Mouse (Mus musculus): ENCODE results near the gene Nmd3.

Gene Nmd3

GRCm38 (mm10) chr3:69763630-69764565 lies 42.1 kb downstream of the Nmd3 start:
- DNase-seq, result no peak

GRCm38 (mm10) chr3:69765206-69765605 lies 43.4 kb downstream of the Nmd3 start:
- no peak for DNase-seq

GRCm38 (mm10) chr3:69769150-69769549 lies 47.4 kb downstream of the Nmd3 start:
- DNase-seq, result no peak

GRCm38 (mm10) chr3:69773356-69773755 lies 51.6 kb downstream of the Nmd3 start:
- DNase-seq, result no peak

GRCm38 (mm10) chr3:69779246-69779796 lies 57.5 kb downstream of the Nmd3 start:
- DNase-seq, result no peak

GRCm38 (mm10) chr3:69792823-69793417 lies 71.1 kb downstream of the Nmd3 start:
- DNase-seq, result peak; percentile 3

GRCm38 (mm10) chr3:69797533-69797932 lies 75.7 kb downstream of the Nmd3 start:
- no peak for DNase-seq

GRCm38 (mm10) chr3:69797969-69798368 lies 76.2 kb downstream of the Nmd3 start:
- DNase-seq, result peak; percentile 4

- DNase-seq, result no peak
These were observed 77.3 kb downstream of the Nmd3 start for GRCm38 (mm10) chr3:69799096-69799495.

- no peak for DNase-seq
These were observed 79.1 kb downstream of the Nmd3 start for GRCm38 (mm10) chr3:69800829-69801384.

GRCm38 (mm10) chr3:69803137-69803536 lies 81.4 kb downstream of the Nmd3 start:
- no peak for DNase-seq
